Mouse (Mus musculus) CD4-positive helper T cell, adult 2 months (primary cell): Measurements from ENCODE around the gene Zc3h12d.
A peak's percentile ranks its signal among the peaks of the same experiment; 100 is the strongest.

Experiments used
- DNase-seq: peaks from one replicate; pipeline ENCODE4 v3.0.0-alpha.2; 2012; ENCODE audit warnings: low read depth, missing footprints, low spot score

Gene Zc3h12d

GRCm38 (mm10) chr10:7838874-7839421 lies 6.7 kb downstream of the Zc3h12d start:
- peak; percentile 61 for DNase-seq

DNA sequence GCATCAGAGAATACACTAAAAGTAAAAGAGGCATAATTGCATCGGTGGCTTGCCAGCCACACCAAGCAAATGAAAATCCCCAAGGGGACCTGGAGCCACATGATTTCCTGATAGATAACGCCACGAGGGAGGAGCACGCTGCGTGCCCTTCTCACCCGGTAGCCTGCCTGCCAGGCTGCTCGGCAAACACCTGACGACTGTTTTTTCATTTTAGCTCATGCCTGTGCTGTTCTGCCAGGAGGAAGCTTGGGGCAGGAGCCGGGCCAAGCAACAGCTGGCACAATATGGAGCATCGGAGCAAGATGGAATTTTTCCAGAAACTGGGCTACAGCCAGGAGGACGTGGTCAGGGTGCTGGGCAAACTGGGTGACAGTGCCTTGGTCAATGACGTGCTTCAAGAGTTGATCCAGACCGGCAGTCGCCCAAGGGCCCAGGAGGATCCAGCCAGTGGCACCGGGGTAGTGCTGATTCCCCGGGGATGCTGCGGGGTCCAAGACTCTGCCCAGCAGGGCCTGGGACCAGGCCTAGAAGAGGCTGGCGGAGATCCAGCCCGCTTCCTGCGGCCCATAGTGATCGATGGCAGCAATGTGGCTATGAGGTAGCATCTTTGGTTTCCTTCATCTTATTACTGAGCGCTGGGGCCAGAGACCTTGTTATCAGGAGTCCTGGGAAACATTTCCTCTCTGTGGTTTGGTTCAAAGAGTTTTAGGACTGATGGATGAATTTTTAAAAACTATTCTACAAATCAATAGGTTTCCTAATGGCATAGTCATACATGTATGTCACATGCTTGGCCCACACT lies 7.5 kb downstream of the Zc3h12d start:
- peak; percentile 87 for DNase-seq

- no peak for DNase-seq
Observed at GRCm38 (mm10) chr10:7840353-7840733, 8.1 kb downstream of the Zc3h12d start.

DNA sequence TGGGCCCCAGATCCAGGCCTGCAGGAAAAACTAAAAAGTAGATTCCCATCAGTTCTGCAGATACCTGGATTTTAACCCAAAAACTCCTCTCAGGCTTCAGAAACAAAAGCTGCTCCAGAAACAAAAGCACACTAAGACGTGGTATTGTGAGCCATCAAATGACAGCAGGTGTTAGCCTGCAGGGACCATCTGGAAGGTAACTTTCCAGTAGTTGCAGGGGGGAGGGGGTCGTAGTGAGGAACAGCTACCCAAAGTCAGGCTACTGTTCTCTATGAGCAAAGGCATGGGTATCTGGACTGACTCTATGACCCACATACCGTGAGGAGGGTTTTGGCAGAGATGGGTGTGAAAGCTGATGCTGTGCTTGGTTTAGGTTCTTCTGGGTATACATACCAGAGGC lies 8.5 kb downstream of the Zc3h12d start:
- DNase-seq, result peak; percentile 13

DNA sequence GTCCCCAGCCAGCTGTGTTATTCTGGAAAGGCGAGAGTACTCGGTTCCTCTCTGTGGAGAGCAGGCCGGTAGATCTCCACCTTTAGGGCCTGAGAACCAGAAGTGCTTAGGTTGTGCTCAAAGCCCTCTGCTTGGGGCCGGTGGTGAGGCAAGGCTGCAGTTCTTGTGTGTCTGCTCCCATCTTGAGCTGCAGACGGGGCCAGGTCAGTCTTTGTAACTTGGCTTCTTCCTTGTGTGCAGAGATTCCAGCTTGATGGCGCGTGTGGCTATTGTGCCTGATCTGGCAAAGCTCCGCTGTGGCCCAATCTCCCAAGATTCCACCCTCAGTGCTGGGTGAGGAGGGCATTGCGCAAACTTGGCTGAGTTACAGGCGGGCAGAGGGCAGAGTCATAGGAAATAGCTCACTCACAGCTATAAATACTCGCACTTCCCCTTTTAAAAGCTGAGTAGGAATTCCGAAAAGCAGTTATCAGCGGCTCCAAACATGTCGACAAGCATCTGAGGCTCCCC lies 9.4 kb downstream of the Zc3h12d start:
- no peak for DNase-seq

GRCm38 (mm10) chr10:7843181-7843580 lies 10.9 kb downstream of the Zc3h12d start:
- peak; percentile 70 for DNase-seq

DNA sequence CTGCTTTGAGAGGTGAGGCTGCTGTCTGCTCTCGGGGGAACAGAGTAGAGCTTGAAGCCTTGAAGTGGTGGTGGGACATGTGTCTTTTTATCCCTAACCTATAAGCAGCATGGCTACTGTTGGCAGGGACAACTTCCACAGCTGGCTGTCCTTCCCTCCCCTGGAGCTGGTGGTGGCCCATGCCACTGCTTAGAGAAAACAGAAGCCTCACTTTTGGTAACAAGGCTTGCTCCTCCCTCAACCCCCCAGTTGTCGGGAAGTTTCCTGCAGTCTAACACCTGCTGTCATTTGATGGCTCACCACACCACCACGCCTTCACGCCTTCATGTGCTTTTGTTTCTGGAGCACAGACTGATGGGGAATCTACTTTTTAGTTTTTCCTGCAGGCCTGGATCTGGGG lies 11.9 kb downstream of the Zc3h12d start:
- peak; percentile 75 for DNase-seq

DNA sequence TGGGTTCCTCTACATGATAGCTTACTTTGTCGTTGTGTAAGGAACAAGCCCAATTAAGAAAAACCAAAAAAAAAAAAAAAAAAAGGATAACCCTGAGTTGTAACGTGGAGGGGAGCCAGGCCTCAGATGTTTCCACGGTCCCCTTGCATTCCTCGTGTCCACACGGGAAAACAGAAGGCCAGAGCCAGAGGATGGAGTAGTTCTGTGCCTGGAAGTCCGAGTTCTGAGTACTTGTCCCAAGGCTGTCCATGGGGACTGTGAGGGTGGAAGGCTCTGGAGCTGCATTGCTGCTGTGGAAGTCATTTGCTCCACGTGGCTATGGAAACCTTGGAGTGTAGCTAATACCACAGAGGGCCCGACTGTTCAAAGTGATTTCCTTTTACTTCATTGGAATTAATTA lies 12.9 kb downstream of the Zc3h12d start:
- DNase-seq, result no peak

DNA sequence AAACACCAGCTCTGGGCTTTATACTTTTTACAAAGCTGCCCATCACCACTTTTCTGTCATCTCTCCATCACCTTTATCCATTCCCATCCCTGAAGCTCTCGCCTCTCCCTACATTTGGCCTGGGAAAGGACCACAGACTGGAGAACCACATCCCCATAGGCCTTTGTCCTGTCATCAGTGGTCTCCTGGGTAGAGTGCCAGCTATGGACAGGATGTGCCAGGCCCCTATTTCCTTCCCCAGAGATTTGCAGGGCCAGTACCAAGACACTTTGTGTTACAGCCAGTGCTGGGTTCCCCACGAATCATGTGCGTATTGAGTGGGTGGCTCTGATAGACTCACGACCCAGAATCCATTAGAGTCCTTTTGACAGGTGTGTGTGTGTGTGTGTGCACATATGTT lies 13.7 kb downstream of the Zc3h12d start:
- no peak for DNase-seq

DNA sequence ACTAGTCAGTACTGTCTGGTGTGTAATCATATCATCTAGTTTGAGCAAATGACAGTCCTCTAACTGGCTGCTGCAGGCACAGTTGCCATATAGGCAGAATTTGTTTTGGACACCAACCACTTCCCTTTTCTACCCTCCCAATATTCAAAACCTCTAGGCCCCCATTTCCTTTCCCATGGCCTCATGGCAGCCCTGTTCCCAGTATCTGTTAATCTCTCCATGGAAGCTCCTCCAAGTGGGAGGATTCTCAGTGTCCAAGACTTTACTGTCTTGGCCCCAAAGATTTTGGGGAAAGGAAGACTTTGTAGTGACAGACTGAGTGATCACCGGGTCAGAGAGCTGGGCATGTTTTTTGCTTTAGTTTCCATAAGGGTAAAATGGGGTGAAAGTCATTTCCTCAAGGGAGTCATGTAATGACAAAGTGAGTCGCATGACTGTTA lies 14.9 kb downstream of the Zc3h12d start:
- no peak for DNase-seq

GRCm38 (mm10) chr10:7851891-7852290 lies 19.6 kb downstream of the Zc3h12d start:
- DNase-seq, result no peak

GRCm38 (mm10) chr10:7860494-7860893 lies 28.2 kb downstream of the Zc3h12d start:
- DNase-seq, result no peak

GRCm38 (mm10) chr10:7861259-7861936 lies 29.1 kb downstream of the Zc3h12d start:
- DNase-seq, result no peak

DNA sequence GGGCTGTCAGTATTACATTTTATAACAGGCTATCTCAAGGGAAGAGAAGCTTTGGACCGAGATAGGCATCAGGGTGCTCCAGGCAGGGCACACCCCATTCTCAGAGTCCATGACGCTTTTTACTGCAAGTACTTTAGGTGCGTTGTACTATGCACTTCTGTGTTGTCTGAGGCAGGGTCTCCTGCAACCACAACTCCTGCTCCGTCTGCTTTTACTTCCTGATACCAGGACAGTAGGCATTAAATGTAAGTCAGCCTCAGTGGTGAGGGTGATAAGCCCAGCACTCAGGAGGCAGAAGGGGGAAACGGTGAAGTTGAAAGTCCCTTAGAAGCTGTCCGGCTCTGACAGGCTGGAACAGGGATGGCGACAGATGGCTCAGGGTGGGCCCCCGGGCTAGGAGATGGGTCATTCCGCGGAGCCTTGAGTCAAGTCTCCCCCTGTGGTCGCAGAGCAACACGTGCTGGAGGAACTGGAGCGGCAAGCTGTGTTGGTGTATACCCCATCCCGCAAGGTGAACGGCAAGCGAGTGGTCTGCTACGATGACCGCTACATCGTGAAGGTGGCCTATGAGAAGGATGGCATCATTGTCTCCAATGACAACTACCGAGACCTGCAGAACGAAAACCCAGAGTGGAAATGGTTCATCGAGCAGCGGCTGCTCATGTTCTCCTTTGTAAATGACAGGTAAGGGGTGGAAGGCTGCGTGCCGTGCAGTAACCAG lies 29.8 kb downstream of the Zc3h12d start:
- no peak for DNase-seq

GRCm38 (mm10) chr10:7863411-7863810 lies 31.1 kb downstream of the Zc3h12d start:
- DNase-seq, result no peak

- DNase-seq, result no peak
Observed at GRCm38 (mm10) chr10:7864184-7864583, 31.9 kb downstream of the Zc3h12d start.

DNA sequence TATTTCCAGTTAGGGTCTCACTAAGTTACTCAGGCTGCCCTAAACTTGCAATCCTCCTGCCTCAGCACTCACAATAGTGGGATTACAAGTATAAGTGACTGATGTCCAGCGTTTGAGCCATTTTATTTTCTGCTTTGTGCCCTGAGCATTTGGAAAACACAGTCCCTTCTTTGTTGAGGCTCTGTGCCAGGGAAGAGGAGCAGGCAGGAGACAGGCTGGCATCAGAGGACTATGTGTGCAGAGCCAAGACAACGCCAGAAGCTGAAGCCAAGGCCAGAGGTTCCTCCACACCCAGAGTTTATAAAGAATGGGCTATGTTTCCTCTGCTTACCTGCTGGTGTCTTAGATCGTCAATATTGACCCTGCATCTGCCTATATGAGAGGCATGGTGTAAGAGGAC lies 32.5 kb downstream of the Zc3h12d start:
- no peak for DNase-seq

DNA sequence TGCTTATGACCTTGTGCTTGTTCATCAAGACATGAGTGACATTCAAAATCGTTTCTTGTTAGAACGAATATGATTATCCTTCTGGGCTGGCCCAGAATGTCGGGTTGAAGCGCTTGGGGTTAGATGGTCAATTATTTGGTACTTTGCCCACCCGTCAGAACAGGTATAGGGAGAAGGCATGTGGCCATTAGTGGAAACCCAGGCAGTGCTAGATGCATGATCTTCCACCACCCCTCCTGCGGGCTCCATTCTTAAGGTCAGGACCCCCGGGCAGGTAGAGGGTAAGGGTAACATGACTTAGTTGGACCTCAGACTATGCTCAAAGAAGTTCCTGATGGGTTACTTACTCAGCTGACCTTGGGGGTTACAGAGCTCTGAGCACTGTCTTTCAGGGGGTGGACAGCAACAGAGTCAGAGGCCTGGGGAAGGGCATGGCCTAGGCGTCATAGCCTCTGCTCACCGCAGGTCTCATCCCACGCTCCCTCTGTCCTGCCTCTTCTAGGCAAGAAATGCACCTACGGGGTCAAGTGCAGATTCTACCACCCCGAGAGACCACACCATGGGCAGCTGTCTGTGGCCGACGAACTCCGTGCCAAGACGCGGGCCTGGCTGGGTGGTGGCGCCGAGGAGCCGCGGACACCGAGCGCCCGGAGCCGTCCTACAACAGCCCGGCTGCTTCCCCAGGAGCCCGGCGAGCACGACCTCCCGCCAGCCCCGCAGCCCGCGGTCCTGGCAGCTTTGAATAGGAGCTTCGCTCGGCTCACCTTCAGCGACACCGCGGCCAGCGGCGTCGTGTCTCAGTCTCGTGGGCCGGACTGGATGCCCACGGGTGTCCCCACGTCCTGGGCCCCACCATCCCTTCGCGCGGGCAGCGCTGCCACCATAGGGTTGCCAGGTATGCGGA lies 34.7 kb downstream of the Zc3h12d start:
- DNase-seq, result no peak

DNA sequence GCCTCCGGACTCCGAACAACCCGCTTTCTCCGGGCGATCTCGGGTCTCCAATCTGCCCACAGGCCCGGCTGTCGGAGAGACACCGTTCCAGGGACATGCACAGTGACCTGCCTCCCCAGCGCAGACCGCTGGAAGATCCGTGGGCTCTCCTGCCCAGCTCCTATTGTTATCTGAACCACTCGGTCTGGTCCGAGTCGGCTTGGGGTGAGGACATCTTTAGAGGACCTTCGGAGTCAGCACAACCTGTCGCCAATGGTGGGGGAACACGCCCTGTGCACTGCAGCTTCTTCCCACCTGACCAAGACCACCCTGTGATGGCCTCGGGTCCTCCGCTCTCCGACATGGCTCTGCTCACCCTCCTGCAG lies 35.4 kb downstream of the Zc3h12d start:
- DNase-seq, result no peak

DNA sequence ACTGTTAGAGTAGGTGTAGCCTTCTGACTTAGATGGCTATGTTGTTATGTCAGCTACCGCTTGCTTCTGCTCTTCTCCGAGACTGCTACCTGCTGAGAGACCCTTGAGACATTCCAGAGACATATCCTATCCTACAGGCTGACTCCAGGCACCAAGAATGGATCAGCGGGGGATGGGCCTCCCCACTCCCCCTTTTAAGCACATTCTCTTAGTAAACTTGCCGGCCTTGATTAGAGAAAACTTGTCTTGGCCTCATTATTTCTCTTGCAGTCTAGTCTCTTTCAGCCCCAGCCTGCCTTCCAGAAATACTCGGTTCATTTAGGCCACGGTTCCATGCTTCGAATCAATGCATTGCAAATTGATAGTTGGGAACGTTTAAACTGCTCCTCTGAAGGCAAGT lies 37.5 kb downstream of the Zc3h12d start:
- DNase-seq, result no peak
